Mouse (Mus musculus) megakaryocyte-erythroid progenitor cell, adult 5-6 weeks (primary cell): ENCODE results near the gene Fgf22. TPM values are rescaled to one million over a fixed set of nuclear protein-coding genes. Genes with fewer than 3 reads are reported as not detected.

Experiments
- ATAC-seq: replicated peaks from 2 replicates; pipeline ENCODE4 v1.8.0; 2016; ENCODE audit warnings: mild to moderate bottlenecking, inconsistent platforms; ENCODE audit not compliant: severe bottlenecking, poor library complexity, low FRiP score, low TSS enrichment
- total RNA-seq, 2 experiments: library from RNA; stranded (forward) in 1 of 2; stranded (reverse) in 1 of 2; fragments of 200-1000, 215-1000 nt in 1 of 2; fragments of >200 nt in 1 of 2; fragmentation: Nextera tagmentation in 1 of 2; gene quantifications; 2 replicates each; pipeline ENCODE4 v1.2.3; 2014 to 2017

Fgf22 gene
- total RNA-seq, 2 experiments from 2014 or later = not detected

GRCm38 (mm10) chr10:79783050-79783449 is 28.2 kb downstream of the Fgf22 start:
- ATAC-seq = no peak

DNA sequence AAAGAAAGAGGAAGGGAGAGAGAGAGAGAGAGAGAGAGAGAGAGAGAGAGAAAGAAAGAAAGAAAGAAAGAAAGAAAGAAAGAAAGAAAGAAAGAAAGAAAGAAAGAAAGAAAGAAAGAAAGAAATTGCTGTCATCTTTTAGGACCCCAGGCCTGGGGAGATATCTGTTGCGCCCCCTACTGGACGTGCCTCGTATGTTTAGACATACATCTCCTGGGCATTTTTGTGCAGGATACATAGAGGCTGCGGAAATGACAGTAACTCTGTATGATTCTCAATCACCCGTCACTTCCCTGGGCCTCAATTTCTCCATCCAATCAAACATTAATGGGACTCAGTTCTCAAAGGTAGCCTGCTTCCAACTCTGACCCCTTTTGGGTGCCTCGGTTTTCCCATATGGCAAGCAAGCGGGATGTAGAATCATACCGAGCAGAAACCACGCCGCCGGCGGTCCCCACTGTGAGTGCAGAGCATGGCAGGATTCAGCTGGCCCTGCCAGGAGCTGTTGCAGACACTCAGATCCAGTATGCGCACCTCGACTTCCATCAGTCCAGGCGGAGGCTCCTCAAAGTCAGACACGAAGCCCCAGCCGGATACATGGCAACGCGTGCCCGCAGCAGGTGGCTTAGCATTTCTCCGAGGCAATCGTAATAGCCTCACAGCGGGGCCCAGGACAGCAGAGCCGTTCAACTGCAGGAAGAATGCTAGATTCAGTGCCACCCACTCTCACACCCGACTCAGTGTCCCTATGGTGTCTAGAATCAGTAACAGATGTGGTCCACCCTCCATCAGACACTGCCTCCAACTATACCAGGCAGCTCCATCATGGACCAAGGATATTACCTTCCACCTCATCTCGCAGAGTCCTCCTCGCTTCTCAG is 29.3 kb downstream of the Fgf22 start:
- ATAC-seq = no peak

DNA sequence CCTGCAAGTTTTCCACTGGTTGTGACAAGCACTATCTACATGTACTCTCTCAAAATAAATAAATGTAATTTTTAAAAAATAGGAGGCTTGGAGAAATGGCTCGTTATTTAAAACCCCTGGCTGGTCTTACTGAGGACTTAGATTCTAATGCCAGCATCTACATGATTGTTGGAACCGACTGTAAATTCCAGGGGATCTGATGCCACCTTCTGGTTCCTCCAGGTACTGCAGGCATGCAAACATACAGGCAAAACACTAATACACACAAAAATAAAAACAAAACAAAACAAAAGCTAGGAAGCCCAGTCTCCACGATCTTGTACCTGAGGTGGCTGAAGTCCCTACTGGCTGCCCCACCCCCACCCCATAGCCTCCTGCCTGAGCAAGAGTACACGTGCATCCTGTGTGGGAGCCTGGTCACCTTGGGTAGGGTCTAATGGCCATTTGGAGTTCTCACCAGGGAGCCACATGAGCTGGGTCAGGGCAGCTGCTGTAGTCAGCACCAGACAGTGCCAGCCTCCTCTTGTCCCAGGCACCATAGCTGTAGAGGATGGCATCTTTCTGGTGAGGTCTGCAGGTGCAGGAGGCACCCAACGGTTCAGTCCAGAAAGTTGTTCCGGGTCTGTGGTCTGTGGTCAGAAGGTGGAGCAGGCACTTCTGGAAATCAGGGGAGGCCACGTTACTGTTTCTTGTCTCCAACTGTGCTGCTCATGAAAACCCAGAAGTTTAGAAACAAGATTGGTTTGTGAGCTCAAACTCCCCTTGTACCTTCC is 33.7 kb downstream of the Fgf22 start:
- ATAC-seq = peak; percentile 24; the same call in 1 of the 2 replicates

GRCm38 (mm10) chr10:79789581-79789980 is 34.7 kb downstream of the Fgf22 start:
- ATAC-seq = no peak

DNA sequence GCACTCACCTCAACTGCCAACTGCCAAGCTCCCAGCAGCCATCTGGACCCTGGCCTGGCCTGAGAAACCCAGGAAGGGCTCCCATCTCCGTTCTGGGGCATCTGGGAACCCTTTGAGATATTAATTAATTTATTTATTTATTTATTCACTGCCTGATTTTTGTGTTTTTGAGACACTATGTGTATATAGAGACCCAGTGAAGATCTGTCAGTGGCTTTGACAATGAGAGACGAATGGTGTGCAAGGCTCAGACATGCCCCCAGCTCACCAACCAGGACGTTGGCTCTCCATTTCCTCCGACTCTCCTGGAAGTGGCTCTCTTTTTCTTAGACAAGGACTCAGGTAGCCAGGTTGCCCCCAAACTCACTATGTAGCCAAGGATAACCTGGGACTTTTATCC is 36.0 kb downstream of the Fgf22 start, which contains the start of gene Prss57:
TSS of gene Prss57 (minus strand) at position 101 of the 400 bp plus-strand sequence.
- ATAC-seq = no peak

DNA sequence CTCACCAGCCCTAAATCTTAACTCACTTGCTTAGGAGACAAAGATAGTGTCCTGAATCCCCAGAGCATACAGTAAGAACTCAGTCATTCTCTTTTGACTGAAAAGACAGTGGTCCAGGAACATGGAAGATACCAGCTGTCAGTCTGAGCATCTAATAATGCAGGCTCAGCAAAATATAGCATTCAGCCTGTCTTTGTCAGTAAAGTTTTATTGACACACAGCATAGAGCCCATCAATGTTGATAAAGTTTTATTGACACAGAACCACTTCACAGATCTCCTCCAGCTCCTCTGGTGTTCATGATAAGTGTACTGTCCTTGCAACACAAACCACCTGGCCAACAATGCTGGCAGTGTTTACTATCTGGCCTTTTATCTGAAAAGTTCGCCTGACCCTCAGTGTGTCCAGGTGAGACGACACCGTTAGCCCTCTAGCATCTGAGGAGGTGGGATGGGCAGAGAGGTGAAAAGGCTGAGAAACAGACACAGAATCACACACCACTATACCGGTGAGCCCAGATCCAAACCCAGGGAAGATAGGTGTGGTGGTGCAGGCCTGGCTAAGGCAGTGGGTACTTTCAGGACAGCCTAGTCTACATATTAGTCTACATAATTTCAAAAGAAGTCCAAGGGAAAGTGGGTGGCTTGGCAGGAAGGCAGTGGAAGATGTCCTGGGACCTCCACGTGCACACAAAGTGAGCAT is 37.6 kb downstream of the Fgf22 start:
- no peak for ATAC-seq

GRCm38 (mm10) chr10:79793051-79793737 is 38.3 kb downstream of the Fgf22 start, which contains the start of gene Palm:
Gene Palm (plus strand): TSS chr10:79793572.
- ATAC-seq = peak; percentile 32; the same call in 1 of the 2 replicates

- no peak for ATAC-seq
Observed at GRCm38 (mm10) chr10:79793738-79794490, 39.0 kb downstream of the Fgf22 start.

GRCm38 (mm10) chr10:79794491-79794931 is 39.6 kb downstream of the Fgf22 start:
- no peak for ATAC-seq

DNA sequence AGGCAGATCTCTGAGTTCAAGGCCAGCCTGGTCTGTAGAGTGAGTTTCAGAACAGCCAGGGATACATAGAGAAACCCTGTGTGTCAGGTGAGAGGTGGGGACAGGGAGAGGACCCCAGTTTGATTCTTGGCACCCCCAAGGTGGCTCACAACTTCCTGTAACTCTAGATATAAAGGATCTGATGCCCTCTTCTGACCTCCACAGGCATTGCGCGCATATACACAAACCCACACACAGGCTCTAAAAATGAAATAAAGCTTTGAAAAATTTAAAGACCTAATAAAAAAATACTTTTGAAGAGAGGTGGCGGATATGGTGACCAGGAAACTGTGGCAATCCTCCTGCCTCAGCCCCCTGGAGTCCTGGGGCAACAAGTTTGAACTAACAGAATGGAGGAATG is 41.0 kb downstream of the Fgf22 start:
- ATAC-seq = no peak

DNA sequence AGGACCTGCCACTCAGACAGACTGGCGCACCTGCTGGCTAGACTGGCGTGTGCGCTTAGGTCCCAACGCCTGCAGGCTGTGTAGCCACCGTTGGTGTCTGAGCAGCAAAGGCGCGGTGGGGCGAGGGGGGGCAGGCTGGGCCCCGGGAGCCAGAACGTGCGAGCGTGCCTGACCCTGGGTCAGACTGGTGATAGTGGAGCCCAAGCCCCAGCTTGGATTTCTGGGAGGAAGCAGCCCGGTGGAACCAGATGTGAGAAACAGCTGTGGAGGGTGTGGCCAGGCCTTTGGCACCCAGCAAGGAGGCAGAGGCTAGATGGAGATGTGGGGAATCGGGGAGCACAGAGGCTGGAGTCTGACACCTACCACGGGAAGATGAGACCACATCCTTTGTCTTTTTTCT is 42.5 kb downstream of the Fgf22 start:
- ATAC-seq = peak; percentile 47

- ATAC-seq = peak; percentile 51
Observed at GRCm38 (mm10) chr10:79798289-79798928, 43.5 kb downstream of the Fgf22 start.

- ATAC-seq = no peak
Observed at GRCm38 (mm10) chr10:79800508-79800907, 45.6 kb downstream of the Fgf22 start.

DNA sequence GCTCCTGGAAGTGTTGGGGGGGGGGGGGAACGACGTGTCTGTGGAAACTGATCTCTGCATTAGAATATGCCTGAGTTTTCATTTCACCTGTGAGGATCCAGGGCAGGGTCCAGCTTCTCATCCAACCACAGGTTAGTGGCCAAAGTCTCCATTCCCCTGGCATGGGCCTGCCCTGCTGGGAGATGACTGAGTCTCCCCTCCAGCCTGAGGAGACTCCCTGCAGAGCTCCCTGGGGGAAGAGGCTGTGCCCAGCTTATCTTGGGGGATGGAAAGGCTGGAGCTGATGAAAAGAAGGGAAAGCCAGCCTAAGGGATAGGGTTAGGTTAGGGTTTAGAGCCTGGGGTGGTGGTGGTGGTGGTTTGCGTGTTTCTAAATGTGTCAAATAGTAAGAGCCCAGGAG is 47.0 kb downstream of the Fgf22 start:
- no peak for ATAC-seq

DNA sequence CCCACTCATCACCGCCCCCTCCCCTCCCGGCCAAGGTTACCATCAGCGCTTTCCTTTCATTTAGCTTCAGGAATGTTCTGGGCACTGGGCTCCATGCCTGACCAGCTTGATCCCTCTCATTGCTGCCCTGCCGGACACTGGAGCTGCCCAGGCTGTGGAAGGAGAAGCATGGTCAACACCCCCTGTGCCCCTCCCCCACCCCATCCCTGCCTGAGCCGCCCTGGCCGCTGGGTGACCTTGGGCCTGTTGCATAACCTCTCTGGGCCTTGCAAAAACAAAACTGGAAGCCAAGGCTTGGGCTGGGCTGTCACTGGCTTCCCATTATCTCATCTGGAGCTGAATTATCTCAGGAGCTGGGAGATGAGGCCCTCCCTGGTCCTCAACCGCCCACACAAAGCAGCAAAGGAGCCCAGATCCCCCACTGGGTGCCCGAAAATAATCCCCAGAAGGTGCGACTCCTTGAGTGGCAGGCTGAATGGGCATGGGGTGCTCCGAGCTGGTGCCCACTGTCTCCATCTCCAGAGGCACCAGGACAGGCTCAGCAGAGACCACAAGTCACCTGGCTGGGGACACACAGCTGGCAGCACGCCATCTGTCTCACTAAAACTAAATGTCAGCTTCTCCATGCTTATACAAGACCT is 47.6 kb downstream of the Fgf22 start:
- no peak for ATAC-seq

GRCm38 (mm10) chr10:79803716-79804323 is 48.9 kb downstream of the Fgf22 start:
- no peak for ATAC-seq

DNA sequence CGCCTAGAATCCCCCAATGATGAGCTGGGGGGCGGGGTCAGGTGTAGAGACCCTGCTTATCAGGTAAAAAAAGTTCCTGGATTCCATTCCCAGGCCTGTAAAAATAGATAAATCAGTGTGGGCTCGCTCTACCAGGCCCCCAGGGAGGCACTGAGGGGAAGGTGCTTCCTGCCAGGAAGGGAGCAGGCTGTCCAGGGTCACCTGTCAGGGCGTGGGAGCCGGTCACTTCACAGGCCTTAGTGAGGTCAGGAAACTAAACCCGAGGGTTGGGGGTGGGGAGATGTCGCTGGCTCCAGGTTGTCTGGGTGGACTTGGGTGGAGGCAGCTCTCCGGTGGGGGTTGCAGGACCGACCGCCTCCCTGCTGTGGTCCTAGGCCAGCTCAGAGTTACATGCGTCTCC is 50.8 kb downstream of the Fgf22 start:
- no peak for ATAC-seq
